Mouse (Mus musculus) sigmoid colon, adult 10 weeks (tissue): ENCODE measurements around the gene Bub1b. TPM values are rescaled to one million over a fixed set of nuclear protein-coding genes. Genes with fewer than 3 reads are reported as not detected.

Experiments used
- polyA plus RNA-seq: library from polyadenylated mRNA; stranded (reverse); fragments of 350-450 nt; fragmentation: Illumina TruSeq; extraction: RNeasy Lipid Tissue Mini Kit (QIAGEN cat#74804); gene quantifications from one replicate; pipeline ENCODE4 v1.2.3, GENCODE M21; 2014; ENCODE audit warnings: low read depth, low replicate concordance

Gene Bub1b
- 14.1 TPM for polyA plus RNA-seq

GRCm38 (mm10) chr2:118597673-118598568, at the start of gene Bub1b:
Gene Bub1b (plus strand): TSS chr2:118598211.

DNA sequence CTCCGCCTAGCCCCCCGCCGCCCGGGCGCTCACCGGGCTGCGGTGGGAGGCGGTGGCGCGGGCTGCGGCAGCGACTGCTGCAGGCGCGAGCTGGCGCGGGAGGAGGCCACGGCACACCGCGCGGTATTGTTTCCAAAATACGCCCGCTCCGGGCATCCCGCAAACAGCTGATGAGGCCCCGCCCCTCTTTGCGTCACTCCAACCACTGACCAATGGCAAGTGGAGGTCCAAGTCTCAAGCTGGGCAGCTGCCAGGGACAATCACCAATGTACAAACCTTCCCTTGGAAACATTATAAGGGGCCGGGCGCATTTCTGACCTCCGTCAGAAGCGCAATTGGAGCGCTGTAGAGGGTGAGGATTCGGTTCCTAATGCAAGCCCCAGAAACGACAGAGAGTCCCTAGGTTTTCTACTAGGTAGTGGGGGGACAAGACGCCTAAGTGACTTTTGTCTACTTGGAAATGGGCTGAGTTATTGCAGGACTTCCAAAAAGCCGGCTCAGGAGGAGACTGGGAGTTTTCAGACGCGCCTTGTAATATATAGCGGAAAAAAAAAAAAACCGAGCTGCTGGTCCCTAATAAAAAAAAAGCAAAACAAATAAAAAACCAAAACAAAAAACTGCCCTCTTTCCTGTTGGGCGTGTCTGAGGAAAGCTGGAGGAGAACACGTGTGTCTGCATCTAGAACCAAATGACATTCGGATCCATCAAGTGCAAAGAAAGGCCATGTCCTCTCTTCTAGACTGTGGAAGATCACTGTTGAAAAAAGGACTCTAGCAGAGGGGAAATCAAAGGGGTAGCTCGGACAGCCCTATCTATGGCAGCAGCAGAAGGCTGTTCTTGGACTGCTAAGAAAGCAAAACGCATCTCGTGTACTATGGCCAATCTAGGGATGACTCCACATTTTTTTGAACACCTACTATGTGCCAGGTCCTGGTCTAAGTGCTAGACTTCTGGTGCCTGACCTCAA, 48.2 kb upstream of the Bub1b start, which contains the start of gene Bmf:
TSS of gene Bmf (minus strand) at position 181 of the 967 bp plus-strand sequence.

DNA sequence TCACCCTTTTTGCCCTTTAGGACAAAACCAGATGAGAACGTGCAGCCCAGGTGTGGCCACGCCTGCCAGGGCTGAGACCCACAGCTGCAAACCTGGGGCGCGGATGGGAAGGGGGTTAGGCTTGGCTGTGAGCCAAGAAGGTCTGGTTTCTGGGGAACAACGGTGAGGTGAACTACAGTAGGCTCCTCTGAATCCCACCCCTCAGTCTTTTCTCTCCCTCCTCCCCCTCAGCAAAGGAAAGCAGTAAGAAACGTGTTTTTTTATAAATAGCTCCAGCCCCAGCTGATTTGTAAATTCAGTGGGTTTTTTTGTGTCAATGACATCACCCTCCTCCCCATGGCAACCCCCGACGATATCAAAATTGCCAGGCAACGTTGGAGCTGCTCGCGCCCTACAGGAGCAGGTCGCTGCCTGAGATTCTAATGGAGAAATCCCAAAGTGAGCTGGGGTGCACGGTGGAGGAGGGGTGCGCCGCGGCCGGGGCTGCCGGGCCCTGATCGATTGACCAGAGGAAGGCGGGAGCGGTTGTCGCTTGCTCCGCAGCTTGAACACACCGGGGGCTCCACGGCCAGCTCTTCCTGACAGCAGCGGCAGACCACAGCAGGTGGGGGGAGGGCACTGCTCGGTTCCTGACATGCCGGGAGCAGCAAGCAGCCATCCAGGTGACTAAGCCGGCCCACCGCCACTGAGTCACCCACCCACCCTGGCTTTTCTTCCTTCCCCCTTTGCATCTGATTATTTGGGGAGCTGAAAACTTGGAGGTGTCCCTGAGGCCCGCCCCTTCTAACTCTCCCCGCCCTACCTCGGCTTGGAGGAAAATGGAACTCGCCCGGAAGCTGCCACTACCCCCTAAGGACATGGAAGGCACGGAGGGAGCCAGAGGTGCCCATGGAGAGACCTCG, 65.1 kb downstream of the Bub1b start, which contains the start of gene Pak6:
TSS of gene Pak6 (plus strand) at position 402 of the 902 bp plus-strand sequence.

Other genes starting within 250 kb of the Bub1b start
- gene Gpr176, start 224.8 kb upstream of the Bub1b start, polyA plus RNA-seq, result 0.38 TPM
- 9.3 TPM for gene Eif2ak4, start 209.6 kb upstream of the Bub1b start, polyA plus RNA-seq
- 72.2 TPM for gene Srp14, start 118.5 kb upstream of the Bub1b start, polyA plus RNA-seq
- gene Bmf, start 48.5 kb upstream of the Bub1b start, polyA plus RNA-seq, result 5.9 TPM
- gene Pak6, start 65.1 kb downstream of the Bub1b start, polyA plus RNA-seq, result 0.25 TPM
- gene Ankrd63, start 105.8 kb downstream of the Bub1b start, polyA plus RNA-seq, result 0.32 TPM
- gene Plcb2, start 130.2 kb downstream of the Bub1b start, polyA plus RNA-seq, result 1.4 TPM
- 28.4 TPM for gene Inafm2, start 147.5 kb downstream of the Bub1b start, polyA plus RNA-seq
- gene Ccdc9b, start 164.4 kb downstream of the Bub1b start, polyA plus RNA-seq, result 3.6 TPM
- gene Phgr1, start 174.6 kb downstream of the Bub1b start, polyA plus RNA-seq, result 45.6 TPM
- 2.0 TPM for gene Disp2, start 181.5 kb downstream of the Bub1b start, polyA plus RNA-seq
- gene Knstrn, start 215.8 kb downstream of the Bub1b start, polyA plus RNA-seq, result 8.6 TPM